Mouse (Mus musculus): ENCODE measurements around the gene Bpi.

Bpi gene

GRCm38 (mm10) chr2:158299731-158300130, 41.8 kb downstream of the Bpi start:
- no peak for DNase-seq

DNA sequence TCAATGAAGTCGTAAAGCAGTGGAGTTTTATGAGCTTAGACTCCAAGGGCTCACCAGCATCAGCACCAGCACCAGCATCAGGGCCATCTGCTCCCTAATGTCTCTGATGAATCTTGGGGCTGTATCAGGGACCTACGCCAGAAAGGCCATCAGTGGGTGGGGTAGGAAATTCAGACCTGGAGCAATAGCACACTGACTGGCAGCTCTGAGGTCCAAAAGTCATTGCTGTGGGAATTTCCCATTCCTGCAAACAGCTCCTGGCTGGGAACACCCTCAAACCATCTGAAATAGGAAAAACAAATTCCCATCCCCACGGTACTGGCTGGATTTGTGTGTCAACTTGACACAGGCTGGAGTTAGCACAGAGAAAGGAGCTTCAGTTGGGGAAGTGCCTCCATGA, 44.9 kb downstream of the Bpi start:
- no peak for DNase-seq

GRCm38 (mm10) chr2:158305948-158306695, 48.2 kb downstream of the Bpi start, which contains the start of gene Lbp:
Gene Lbp (plus strand): TSS chr2:158306493.
- no peak for DNase-seq

- no peak for DNase-seq
Measured at GRCm38 (mm10) chr2:158306696-158307049, 48.8 kb downstream of the Bpi start.

DNA sequence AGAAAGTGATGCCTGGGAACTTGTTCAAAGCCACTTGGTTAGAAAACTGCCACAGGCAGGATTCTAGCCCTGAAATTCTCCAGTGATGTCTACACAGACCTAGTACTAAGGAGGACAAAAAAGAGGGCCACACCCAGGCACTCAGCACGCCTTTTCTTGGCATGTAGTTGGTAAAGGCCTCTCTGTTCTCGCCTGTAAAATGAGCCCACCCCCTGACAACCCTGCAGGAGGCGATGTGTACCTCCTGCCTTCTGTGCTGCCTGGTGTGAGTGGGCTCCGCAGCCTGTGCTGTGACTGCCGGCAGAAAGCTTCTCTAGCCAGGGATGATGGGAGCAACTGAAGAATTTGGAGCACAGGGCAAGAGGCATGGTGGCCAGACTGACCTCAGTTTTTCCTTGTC, 50.4 kb downstream of the Bpi start:
- no peak for DNase-seq

DNA sequence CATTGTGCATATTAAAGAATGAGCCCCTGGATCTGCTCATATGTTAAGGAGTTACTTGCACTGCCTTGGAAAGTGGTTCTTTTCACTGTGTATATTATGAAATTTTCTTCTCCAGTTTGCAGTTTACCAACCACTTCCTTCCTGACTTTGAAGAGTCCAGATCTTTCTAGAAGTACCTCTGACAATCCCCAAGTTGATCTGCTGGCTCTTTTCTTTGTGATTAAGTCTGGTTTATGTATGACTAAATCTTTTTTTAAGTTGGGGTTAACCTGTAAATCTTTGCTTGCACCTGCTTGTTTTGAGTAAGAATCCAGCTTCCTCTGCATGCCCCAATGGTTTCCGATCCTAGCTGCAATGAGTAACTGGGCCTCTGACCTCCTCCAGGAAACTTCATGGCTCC, 55.2 kb downstream of the Bpi start:
- DNase-seq = no peak

- peak; percentile 28 for DNase-seq
Measured at GRCm38 (mm10) chr2:158316371-158316770, 58.5 kb downstream of the Bpi start.

- DNase-seq = peak; percentile 67
Measured at GRCm38 (mm10) chr2:158317026-158317425, 59.1 kb downstream of the Bpi start.

- DNase-seq = no peak
Measured at GRCm38 (mm10) chr2:158321596-158321995, 63.7 kb downstream of the Bpi start.

DNA sequence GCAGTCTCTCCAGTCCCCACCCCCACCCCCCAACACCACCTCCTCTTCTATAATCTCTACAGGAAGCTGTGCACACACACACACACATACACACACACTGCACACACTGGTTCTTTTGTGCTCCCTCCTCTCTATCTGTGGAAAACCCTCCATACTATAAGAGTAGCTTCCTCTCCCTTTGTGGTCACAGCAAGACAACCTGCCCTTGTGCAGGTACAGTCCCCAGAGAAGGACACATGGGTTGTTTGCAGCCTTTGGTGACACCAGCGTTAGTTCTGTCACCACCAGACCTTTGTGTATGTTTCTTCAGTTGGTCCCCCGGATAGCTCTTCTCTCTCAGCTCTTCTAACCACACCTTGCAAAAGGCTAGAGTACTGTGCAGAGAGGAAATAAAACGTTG, 65.0 kb downstream of the Bpi start:
- peak; percentile 35 for DNase-seq

DNA sequence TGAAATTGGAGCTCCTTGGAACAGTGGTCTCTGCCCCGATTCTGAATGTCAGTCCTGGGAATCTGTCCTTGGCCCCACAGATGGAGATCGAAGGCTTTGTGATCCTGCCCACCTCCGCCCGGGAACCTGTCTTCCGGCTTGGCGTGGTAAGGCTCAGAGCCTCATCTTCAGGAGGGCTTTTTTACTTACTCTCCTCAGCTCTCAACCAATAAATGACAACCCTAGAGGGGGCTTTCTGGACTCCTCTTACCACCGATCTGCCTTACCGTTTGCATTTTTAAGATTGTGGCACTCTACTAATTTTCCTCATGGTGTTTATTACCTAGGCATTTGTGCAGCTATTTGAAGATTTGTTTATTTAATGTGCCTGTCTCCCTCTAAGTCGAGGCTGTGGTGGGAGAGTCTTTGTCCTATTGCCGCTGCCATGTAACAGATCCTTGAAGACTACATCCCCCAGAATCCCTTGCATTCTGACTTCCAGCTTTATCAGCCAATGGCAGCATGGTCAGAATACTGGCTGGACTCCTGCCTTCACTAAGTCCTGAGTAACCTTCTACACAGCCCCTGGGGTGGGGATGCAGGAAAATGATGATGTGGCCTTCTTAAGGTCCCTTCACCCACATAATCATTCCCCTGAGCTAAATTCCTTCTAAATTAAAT, 66.8 kb downstream of the Bpi start:
- DNase-seq = no peak

GRCm38 (mm10) chr2:158325609-158326008, 67.7 kb downstream of the Bpi start:
- no peak for DNase-seq
